Mouse (Mus musculus): ENCODE measurements around the gene H1fnt. TPM values are rescaled to one million over a fixed set of nuclear protein-coding genes. Genes with fewer than 3 reads are reported as not detected.

H1fnt gene
- polyA plus RNA-seq, 1 experiment from 2014 or later = not detected

DNA sequence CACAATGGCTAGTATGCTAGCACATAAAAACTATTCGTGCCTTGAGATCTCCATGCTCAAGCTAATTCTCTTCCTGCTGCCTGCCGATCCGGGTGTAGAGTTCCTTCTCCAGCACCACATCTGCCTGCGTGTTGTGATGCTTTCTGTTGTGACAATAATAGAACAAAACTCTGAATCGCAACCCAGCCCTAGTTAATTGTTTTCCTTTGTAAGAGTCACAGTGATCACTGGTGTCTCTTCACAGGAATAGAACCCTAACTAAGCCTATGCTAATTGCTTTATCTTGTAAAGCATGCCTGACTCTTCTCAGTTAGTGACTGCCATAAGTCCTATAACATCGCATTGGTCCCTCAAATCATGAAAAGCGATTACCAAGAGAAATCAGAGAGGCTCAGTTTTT is 31.0 kb downstream of the H1fnt start:
- Histone ChIP-seq H3K4me3 (ENCODE audit: low read depth, low read length) (no peak overlapping the region), H3K27me3 (ENCODE audit: control insufficient read depth, insufficient read depth, low read depth, low read length) (no peaks in the 10 kb centered on the region), H3K36me3 (ENCODE audit: control insufficient read depth, insufficient read depth) (no peaks in the 10 kb centered on the region), H3K9me3 (replicated peaks; ENCODE audit: control insufficient read depth, low read length) (no peaks in the 10 kb centered on the region), H3K9ac (ENCODE audit: low read depth, low read length) (no peak overlapping the region), H3K4me1 (ENCODE audit: control insufficient read depth, low read depth, low read length) (no peaks in the 10 kb centered on the region), H3K4me2 (ENCODE audit: low read depth, low read length) (no peak overlapping the region), H3K27ac (ENCODE audit: low read length) (no peak overlapping the region)
- 60% methylated on average over 7 of the region's 7 CpGs for WGBS (ENCODE audit: insufficient replicate concordance)
- no peak for ATAC-seq (ENCODE audit: low read depth)

DNA sequence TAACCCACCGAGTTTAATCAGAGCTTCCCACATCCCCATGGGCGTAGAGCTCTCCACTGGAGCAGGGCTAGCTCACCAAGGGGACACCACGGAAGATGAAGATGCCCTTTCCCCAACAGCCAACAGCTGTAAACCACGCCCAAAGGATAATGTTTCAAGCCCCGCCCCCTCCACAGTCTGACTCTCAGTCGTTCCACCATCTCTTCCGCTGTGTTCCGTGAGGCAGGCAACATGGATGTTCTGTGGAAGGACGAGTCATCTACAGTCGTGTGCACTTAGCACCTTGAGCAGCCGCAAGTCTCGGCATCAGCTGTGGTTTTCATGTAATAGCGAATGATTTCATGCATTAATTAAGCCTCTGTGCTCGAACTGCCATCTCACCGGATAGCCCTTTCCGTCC is 31.5 kb downstream of the H1fnt start:
- Histone ChIP-seq H3K36me3 (ENCODE audit: control insufficient read depth, insufficient read depth) (no peaks in the 10 kb centered on the region), H3K4me3 (ENCODE audit: low read depth, low read length) (no peak overlapping the region), H3K4me1 (ENCODE audit: control insufficient read depth, low read depth, low read length) (no peaks in the 10 kb centered on the region), H3K4me2 (ENCODE audit: low read depth, low read length) (no peak overlapping the region), H3K9ac (ENCODE audit: low read depth, low read length) (no peak overlapping the region), H3K27me3 (ENCODE audit: control insufficient read depth, insufficient read depth, low read depth, low read length) (no peaks in the 10 kb centered on the region), H3K9me3 (replicated peaks; ENCODE audit: control insufficient read depth, low read length) (no peaks in the 10 kb centered on the region), H3K27ac (ENCODE audit: low read length) (no peak overlapping the region)
- 38% methylated on average over 16 of the region's 16 CpGs for WGBS (ENCODE audit: insufficient replicate concordance)
- ATAC-seq (ENCODE audit: low read depth) = no peak

DNA sequence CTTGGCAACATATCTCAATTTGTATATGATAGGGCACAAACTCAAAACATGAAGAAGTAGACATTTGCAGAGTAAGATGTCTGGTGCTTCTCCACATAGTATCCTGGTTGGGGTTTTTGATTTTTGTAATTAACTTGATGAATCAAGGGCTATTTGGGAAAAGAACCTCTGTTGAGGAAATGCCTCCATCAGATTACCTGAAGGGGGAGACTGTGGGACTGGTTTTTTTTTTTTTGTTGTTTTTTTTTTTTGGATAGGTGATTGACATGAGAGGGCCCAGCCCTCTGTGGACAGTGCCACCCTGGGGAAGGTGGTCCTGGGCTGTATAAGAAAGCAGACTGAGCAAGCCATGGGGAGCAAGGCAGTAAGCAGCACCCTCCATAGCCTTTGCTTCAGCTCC is 34.7 kb downstream of the H1fnt start:
- Histone ChIP-seq H3K27me3 (ENCODE audit: control insufficient read depth, insufficient read depth, low read depth, low read length) (no peaks in the 10 kb centered on the region), H3K4me2 (ENCODE audit: low read depth, low read length) (no peak overlapping the region), H3K4me1 (ENCODE audit: control insufficient read depth, low read depth, low read length) (no peaks in the 10 kb centered on the region), H3K9ac (ENCODE audit: low read depth, low read length) (no peak overlapping the region), H3K4me3 (ENCODE audit: low read depth, low read length) (no peak overlapping the region), H3K36me3 (ENCODE audit: control insufficient read depth, insufficient read depth) (no peaks in the 10 kb centered on the region), H3K27ac (ENCODE audit: low read length) (no peak overlapping the region), H3K9me3 (replicated peaks; ENCODE audit: control insufficient read depth, low read length) (no peaks in the 10 kb centered on the region)
- ATAC-seq (ENCODE audit: low read depth) = no peak

DNA sequence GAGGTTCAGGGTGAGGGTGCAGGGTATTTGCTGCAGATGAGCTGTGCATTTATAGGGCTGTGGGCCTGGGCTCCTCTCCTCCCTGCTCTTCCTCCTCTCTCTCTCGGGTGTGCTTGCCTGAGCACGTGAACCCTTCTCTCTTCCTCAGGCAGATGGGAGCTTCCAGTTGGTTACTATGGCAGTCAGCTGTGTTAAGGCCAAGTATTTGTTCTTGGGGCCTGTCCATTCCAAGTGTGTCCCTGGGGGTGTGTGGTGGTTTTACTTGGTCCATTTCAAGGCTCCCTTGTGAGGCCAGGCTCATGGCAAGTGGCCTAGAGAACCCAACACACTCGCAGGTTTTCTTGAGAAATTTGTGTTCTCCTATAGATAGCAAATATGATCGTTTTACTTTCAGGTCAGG is 36.2 kb downstream of the H1fnt start, which contains the start of the genes Gm44579 and Olfr287:
Gene Gm44579, minus strand, starts transcription at position 101 of the 400 bp plus-strand sequence.
Gene Olfr287, minus strand, starts transcription at position 180 of the 400 bp plus-strand sequence.
- no peak for ATAC-seq (ENCODE audit: low read depth)
- Histone ChIP-seq H3K9me3 (replicated peaks; ENCODE audit: control insufficient read depth, low read length) (no peaks in the 10 kb centered on the region), H3K4me3 (ENCODE audit: low read depth, low read length) (no peak within 1 kb of the TSS), H3K36me3 (ENCODE audit: control insufficient read depth, insufficient read depth) (no peaks in the 10 kb centered on the region), H3K4me2 (ENCODE audit: low read depth, low read length) (no peak within 1 kb of the TSS), H3K4me1 (ENCODE audit: control insufficient read depth, low read depth, low read length) (no peaks in the 10 kb centered on the region), H3K27ac (ENCODE audit: low read length) (no peak within 1 kb of the TSS), H3K27me3 (ENCODE audit: control insufficient read depth, insufficient read depth, low read depth, low read length) (no peaks in the 10 kb centered on the region), H3K9ac (ENCODE audit: low read depth, low read length) (no peak within 1 kb of the TSS)
- WGBS (ENCODE audit: insufficient replicate concordance) = 63% methylated on average over 4 of the region's 4 CpGs

DNA sequence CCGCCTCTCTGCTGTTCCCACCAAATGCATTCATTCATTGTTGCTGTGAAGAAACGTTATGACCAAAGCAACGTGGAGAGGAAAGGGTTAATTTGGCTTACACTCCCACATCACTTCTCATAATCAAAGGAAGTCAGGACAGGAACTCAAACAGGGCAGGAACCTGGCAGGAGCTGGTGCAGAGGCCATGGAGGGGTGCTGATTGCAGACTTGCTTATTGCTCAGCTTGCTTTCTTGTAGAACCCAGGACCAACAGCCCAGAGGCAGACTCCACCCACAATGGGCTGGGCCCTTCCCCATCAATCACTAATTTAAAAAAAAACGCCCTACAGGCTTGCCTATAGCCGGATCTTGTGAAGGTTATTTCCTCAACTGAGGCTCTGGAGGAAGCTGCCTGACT is 43.0 kb downstream of the H1fnt start:
- no peak for ATAC-seq (ENCODE audit: low read depth)
- Histone ChIP-seq H3K4me3 (ENCODE audit: low read depth, low read length) (no peak overlapping the region), H3K36me3 (ENCODE audit: control insufficient read depth, insufficient read depth) (no peaks in the 10 kb centered on the region), H3K4me2 (ENCODE audit: low read depth, low read length) (no peak overlapping the region), H3K27ac (ENCODE audit: low read length) (no peak overlapping the region), H3K4me1 (ENCODE audit: control insufficient read depth, low read depth, low read length) (no peaks in the 10 kb centered on the region), H3K27me3 (ENCODE audit: control insufficient read depth, insufficient read depth, low read depth, low read length) (no peaks in the 10 kb centered on the region), H3K9ac (ENCODE audit: low read depth, low read length) (no peak overlapping the region), H3K9me3 (replicated peaks; ENCODE audit: control insufficient read depth, low read length) (no peaks in the 10 kb centered on the region)
- 24% methylated on average over 5 of the region's 5 CpGs for WGBS (ENCODE audit: insufficient replicate concordance)

DNA sequence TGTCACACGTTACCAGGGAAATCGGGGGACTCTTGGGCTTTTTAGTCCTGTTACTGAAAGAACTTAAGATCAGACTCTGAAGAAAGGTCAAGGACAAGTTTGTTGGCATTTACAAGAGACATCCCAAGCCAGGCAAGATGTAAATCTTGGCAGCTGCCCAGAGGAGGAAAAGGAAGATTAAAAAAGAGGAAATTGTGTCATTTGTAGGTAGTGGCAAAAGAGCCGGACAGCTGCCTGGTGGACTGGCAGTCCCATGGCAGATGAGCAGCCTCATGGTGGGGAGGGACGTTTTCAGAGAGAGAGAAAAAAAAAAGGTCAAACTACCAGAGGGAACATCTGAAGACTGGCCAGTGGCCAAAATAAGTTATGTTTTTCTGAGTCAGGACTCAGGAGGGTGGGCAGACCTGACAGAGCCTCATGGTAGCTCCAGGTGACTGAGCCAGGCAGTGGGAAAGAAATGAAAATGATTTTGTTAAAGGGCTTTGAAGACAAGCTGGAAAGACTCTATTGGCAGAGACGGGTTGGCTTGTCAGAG is 43.7 kb downstream of the H1fnt start:
- 38% methylated on average over 5 of the region's 5 CpGs for WGBS (ENCODE audit: insufficient replicate concordance)

DNA sequence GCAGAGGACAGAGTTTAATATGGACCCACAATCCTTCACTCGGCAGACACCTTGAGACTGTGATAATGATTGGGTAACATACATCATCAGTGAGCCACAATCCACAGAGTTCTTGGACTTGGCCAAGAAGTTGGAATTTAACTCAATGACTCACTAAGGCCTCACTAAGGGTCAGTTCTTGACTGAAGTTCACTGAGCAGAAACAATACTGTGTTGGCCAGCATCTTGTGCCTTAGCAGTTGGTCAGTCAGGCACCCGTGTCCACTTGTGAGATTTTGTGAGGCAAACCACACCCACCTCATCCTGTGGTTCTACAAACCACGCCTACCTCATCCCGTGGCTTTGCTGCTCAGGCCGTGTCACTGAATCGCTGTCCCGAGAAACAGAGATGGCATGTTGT is 47.4 kb downstream of the H1fnt start:
- Histone ChIP-seq H3K27me3 (ENCODE audit: control insufficient read depth, insufficient read depth, low read depth, low read length) (no peaks in the 10 kb centered on the region), H3K9me3 (replicated peaks; ENCODE audit: control insufficient read depth, low read length) (no peaks in the 10 kb centered on the region), H3K4me3 (ENCODE audit: low read depth, low read length) (no peak overlapping the region), H3K9ac (ENCODE audit: low read depth, low read length) (no peak overlapping the region), H3K27ac (ENCODE audit: low read length) (no peak overlapping the region), H3K36me3 (ENCODE audit: control insufficient read depth, insufficient read depth) (no peaks in the 10 kb centered on the region), H3K4me1 (ENCODE audit: control insufficient read depth, low read depth, low read length) (no peaks in the 10 kb centered on the region), H3K4me2 (ENCODE audit: low read depth, low read length) (no peak overlapping the region)
- WGBS (ENCODE audit: insufficient replicate concordance) = 40% methylated on average over 7 of the region's 7 CpGs
- ATAC-seq (ENCODE audit: low read depth) = no peak

More for the DNA sequence above, 43.7 kb downstream of the H1fnt start:
- H3K27ac ChIP-seq (ENCODE audit: low read length) = no peak overlapping the region
- H3K9me3 ChIP-seq (replicated peaks; ENCODE audit: control insufficient read depth, low read length) = no peaks in the 10 kb centered on the region
- H3K9ac ChIP-seq (ENCODE audit: low read depth, low read length) = no peak overlapping the region
- no peak overlapping the region for H3K4me2 ChIP-seq (ENCODE audit: low read depth, low read length)
- H3K4me1 ChIP-seq (ENCODE audit: control insufficient read depth, low read depth, low read length) = no peaks in the 10 kb centered on the region
- ATAC-seq (ENCODE audit: low read depth) = no peak
- no peaks in the 10 kb centered on the region for H3K27me3 ChIP-seq (ENCODE audit: control insufficient read depth, insufficient read depth, low read depth, low read length)
- no peak overlapping the region for H3K4me3 ChIP-seq (ENCODE audit: low read depth, low read length)
- H3K36me3 ChIP-seq (ENCODE audit: control insufficient read depth, insufficient read depth) = no peaks in the 10 kb centered on the region

Other genes with a start within 250 kb of the H1fnt start
- gene Pfkm, start 164.7 kb downstream of the H1fnt start, polyA plus RNA-seq (2015; fragmentation: Nextera tagmentation; extraction: Ambion mirVana) = 21.1 and 22.7 TPM in 2 replicates
- 12.5 and 12.9 TPM in 2 replicates for gene Senp1, start 163.5 kb downstream of the H1fnt start, polyA plus RNA-seq (2015; fragmentation: Nextera tagmentation; extraction: Ambion mirVana)
- 22.3 and 22.8 TPM in 2 replicates for gene Asb8, start 91.7 kb downstream of the H1fnt start, polyA plus RNA-seq (2015; fragmentation: Nextera tagmentation; extraction: Ambion mirVana)
- 0.07 TPM in 1 of 2 replicates, not detected in the other for gene Ccdc184, start 90.1 kb downstream of the H1fnt start, polyA plus RNA-seq (2015; fragmentation: Nextera tagmentation; extraction: Ambion mirVana)
- gene Olfr288, start 61.8 kb downstream of the H1fnt start, polyA plus RNA-seq (2015; fragmentation: Nextera tagmentation; extraction: Ambion mirVana) = not detected in 2 replicates
- gene Gm44579, start 36.3 kb downstream of the H1fnt start, polyA plus RNA-seq (2015; fragmentation: Nextera tagmentation; extraction: Ambion mirVana) = not detected in 2 replicates
- gene Olfr287, start 36.2 kb downstream of the H1fnt start, polyA plus RNA-seq (2015; fragmentation: Nextera tagmentation; extraction: Ambion mirVana) = not detected in 2 replicates
- not detected in 2 replicates for gene Olfr286, start 22.8 kb downstream of the H1fnt start, polyA plus RNA-seq (2015; fragmentation: Nextera tagmentation; extraction: Ambion mirVana)
- gene Zfp641, start 38.9 kb upstream of the H1fnt start, polyA plus RNA-seq (2015; fragmentation: Nextera tagmentation; extraction: Ambion mirVana) = 0.14 and 0.15 TPM in 2 replicates
- gene Olfr285, start 60.1 kb upstream of the H1fnt start, polyA plus RNA-seq (2015; fragmentation: Nextera tagmentation; extraction: Ambion mirVana) = not detected in 2 replicates
- gene Olfr284, start 83.7 kb upstream of the H1fnt start, polyA plus RNA-seq (2015; fragmentation: Nextera tagmentation; extraction: Ambion mirVana) = not detected in 2 replicates
- gene Olfr283, start 123.7 kb upstream of the H1fnt start, polyA plus RNA-seq (2015; fragmentation: Nextera tagmentation; extraction: Ambion mirVana) = not detected in 2 replicates
- gene Olfr282, start 173.9 kb upstream of the H1fnt start, polyA plus RNA-seq (2015; fragmentation: Nextera tagmentation; extraction: Ambion mirVana) = not detected in 2 replicates
- gene Olfr281, start 195.3 kb upstream of the H1fnt start, polyA plus RNA-seq (2015; fragmentation: Nextera tagmentation; extraction: Ambion mirVana) = not detected in 2 replicates
- gene OR5BS1P, start 212.6 kb upstream of the H1fnt start, polyA plus RNA-seq (2015; fragmentation: Nextera tagmentation; extraction: Ambion mirVana) = not detected in 2 replicates
- not detected in 2 replicates for gene Lalba, start 225.4 kb upstream of the H1fnt start, polyA plus RNA-seq (2015; fragmentation: Nextera tagmentation; extraction: Ambion mirVana)
- gene Olfr279, start 235.1 kb upstream of the H1fnt start, polyA plus RNA-seq (2015; fragmentation: Nextera tagmentation; extraction: Ambion mirVana) = not detected in 2 replicates